Mouse (Mus musculus) erythroblast, embryonic 14.5 days (primary cell): ENCODE data around the gene Hist1h4d.

ENCODE experiments used
- GATA1 ChIP-seq: IDR thresholded peaks from 2 replicates; pipeline ENCODE4 v1.6.1; 2012; ENCODE audit warnings: low read length, inconsistent platforms, mixed read lengths
- TAL1 ChIP-seq: IDR thresholded peaks from 3 replicates; pipeline ENCODE4 v1.6.1; 2012; ENCODE audit warnings: low read length, inconsistent platforms, mixed read lengths

GRCm38 (mm10) chr13:23593051-23593770 lies 11.8 kb downstream of the Hist1h4d start:
- peak; percentile 59 for TF ChIP-seq GATA1
- TF ChIP-seq TAL1, result no peak
